Mouse (Mus musculus) C2C12 (cell line): ENCODE data around the gene Jagn1. TPM values are rescaled to one million over a fixed set of nuclear protein-coding genes. Genes with fewer than 3 reads are reported as not detected.

Experiments
- H3K27me3 ChIP-seq: one replicate; pipeline ENCODE4 v1.6.1; 2011; ENCODE audit not compliant: control insufficient read depth, insufficient read depth, insufficient read length
- H3K36me3 ChIP-seq: one replicate; pipeline ENCODE4 v1.6.1; 2011; ENCODE audit not compliant: control insufficient read depth, insufficient read depth
- H3K4me3 ChIP-seq: one replicate; pipeline ENCODE4 v1.5.1; 2011; ENCODE audit warnings: mild to moderate bottlenecking, control low read depth; ENCODE audit not compliant: poor library complexity, insufficient read depth, severe bottlenecking
- H3K79me2 ChIP-seq: one replicate; pipeline ENCODE4 v1.6.1; 2011; ENCODE audit not compliant: control insufficient read depth, insufficient read depth
- H3K79me3 ChIP-seq: one replicate; pipeline ENCODE4 v1.6.1; 2011; ENCODE audit warnings: low read depth, control low read depth
- H3ac ChIP-seq: one replicate; pipeline ENCODE3; 2011; ENCODE audit warnings: low read depth; ENCODE audit not compliant: control insufficient read depth, insufficient read length
- CEBPB ChIP-seq: IDR thresholded peaks from one replicate; pipeline ENCODE4 v1.6.1; 2011; ENCODE audit warnings: low read depth, mild to moderate bottlenecking, control low read depth, moderate library complexity
- CTCF ChIP-seq: IDR thresholded peaks from one replicate; pipeline ENCODE4 v1.5.1; 2011; ENCODE audit not compliant: control insufficient read depth, insufficient read depth, insufficient read length
- FOSL1 ChIP-seq: IDR thresholded peaks from one replicate; pipeline ENCODE4 v1.8.0; 2011; ENCODE audit warnings: mild to moderate bottlenecking, low read length; ENCODE audit not compliant: poor library complexity, insufficient read depth, severe bottlenecking
- MAX ChIP-seq: IDR thresholded peaks from one replicate; pipeline ENCODE4 v1.6.1; 2011; ENCODE audit warnings: mild to moderate bottlenecking, control low read depth
- MYOD1 ChIP-seq: IDR thresholded peaks from one replicate; pipeline ENCODE4 v1.6.1; 2011; ENCODE audit warnings: low read depth; ENCODE audit not compliant: control insufficient read depth, insufficient read length
- MYOG ChIP-seq: IDR thresholded peaks from one replicate; pipeline ENCODE4 v1.6.1; 2011; ENCODE audit not compliant: control insufficient read depth, insufficient read length; ENCODE audit errors: extremely low read depth
- USF1 ChIP-seq: IDR thresholded peaks from one replicate; pipeline ENCODE4 v1.6.1; 2011; ENCODE audit warnings: low read depth, mild to moderate bottlenecking, control low read depth, moderate library complexity
- polyA plus RNA-seq: library from polyadenylated mRNA; unstranded; fragments of >200 nt; fragmentation: generic; extraction: Trizol; gene quantifications from one replicate; pipeline ENCODE4 v1.2.1, GENCODE M21; 2012; ENCODE audit warnings: missing spikeins

Jagn1 gene
- polyA plus RNA-seq, 1 experiment, result 76.4 TPM

DNA sequence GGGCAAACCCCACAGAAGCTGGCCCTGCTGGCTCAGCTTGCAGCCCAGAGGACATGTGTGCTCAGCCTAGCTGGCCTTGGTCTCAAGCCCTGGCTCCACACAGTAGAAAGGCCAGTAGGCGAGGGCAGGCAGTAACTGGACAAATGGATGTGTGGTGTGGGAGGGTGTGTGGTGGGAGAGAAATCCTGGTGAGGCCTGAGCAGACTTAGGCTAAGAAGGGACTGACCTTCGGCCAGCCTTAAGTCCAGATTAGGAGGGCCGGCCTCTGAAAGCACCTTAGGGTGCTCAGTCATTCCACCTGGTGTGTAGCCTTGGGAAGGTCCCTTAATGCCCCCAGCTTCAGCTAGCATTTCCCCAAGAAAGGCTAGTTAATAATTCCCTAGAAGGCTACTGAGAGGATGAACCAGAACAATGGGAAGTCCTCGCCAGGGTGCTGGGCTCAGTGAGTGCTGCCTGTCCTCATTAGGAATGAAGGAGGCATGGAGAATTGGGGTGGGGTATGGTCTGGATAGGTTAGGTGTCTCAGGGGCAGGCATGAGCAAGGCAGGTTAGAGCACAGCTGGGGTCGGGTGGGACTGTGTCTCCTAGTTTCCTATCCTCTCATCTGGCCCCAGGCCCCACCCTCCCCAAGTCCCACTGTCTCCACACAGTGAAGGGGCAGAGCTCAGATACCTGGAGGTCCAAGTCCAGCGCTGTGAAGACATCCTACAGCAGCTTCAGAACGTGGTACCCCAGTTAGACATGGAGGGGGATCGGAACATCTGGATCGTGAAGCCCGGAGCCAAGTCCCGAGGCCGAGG is 37.5 kb upstream of the Jagn1 start:
- no peak overlapping the region for H3ac ChIP-seq
- H3K79me3 ChIP-seq, result no peaks in the 10 kb centered on the region
- no peak overlapping the region for H3K4me3 ChIP-seq
- H3K79me2 ChIP-seq, result no peaks in the 10 kb centered on the region
- no peaks in the 10 kb centered on the region for H3K27me3 ChIP-seq
- peaks cover 30% of the 10 kb centered on the region for H3K36me3 ChIP-seq
- TF ChIP-seq USF1 (no peak), CTCF (no peak), MYOG (no peak), FOSL1 (no peak), MYOD1 (no peak), CEBPB (no peak), MAX (no peak)

DNA sequence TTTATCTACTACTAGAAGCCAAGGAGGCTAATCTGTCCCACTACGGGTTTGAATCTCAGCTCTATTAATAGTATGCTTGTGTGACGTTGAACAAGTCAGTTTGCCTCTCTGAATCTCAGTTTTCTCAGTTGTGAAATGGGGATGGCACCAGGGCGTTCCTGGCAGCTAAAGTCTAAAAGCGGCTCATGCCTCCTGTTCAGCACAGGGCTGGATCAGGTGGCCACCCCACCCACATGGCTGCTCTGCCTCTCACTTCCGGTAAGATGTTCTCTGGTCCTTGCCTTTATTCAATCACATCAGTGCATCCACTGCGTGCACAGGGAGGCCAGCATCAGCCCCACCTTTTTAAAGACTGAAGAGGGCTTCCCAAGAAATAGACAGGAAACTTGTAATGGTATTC is 36.9 kb upstream of the Jagn1 start:
- Histone ChIP-seq H3ac (no peak overlapping the region), H3K36me3 (peaks cover 34% of the 10 kb centered on the region), H3K79me3 (no peaks in the 10 kb centered on the region), H3K27me3 (no peaks in the 10 kb centered on the region), H3K4me3 (no peak overlapping the region), H3K79me2 (no peaks in the 10 kb centered on the region)
- TF ChIP-seq MYOD1 (no peak), CTCF (no peak), MYOG (no peak), MAX (no peak), FOSL1 (no peak), USF1 (no peak), CEBPB (no peak)

DNA sequence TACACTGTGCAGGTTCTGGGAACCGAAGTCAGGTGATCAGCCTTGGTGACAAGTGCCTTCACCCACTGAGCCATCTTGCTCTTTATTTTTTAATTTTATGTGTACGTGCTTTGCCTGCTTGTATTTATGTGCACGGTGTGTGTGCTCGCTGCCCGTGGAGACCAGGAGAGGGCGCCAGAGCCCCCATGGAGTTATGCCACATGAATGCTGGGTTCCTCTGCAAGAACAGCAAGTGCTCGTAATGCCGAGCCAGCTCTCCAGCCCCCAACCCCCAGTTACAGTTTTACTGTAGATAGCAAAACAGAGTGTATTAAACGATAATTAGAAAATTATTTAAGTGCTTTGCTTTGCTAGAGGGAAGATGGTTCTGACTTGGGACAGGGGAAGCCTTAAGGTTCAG is 35.7 kb upstream of the Jagn1 start:
- Histone ChIP-seq H3K79me2 (no peaks in the 10 kb centered on the region), H3K79me3 (no peaks in the 10 kb centered on the region), H3K27me3 (no peaks in the 10 kb centered on the region), H3K4me3 (no peak overlapping the region), H3K36me3 (peaks cover 34% of the 10 kb centered on the region), H3ac (no peak overlapping the region)
- TF ChIP-seq USF1 (no peak), MAX (no peak), CTCF (no peak), MYOG (no peak), CEBPB (no peak), FOSL1 (no peak), MYOD1 (no peak)

DNA sequence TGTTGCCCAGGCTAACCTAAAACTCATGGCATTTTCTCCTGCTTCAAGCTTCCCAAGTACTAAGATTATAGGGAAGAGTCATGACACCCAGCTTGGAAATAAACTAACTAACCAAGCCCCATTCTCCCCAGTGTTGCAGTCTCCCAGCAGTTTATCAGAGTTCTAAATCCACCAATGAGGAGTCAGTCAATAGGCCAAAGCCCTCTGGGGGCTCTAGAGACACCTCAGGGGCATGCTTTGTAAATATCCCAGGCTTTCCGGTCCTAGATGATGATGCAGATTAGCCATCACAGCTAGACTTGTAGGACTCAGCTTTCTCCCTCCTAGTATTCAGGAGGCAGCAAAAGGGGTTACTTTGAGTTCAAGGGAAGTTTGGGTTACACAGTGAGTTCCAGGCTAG is 32.4 kb upstream of the Jagn1 start:
- Histone ChIP-seq H3K36me3 (peaks cover 27% of the 10 kb centered on the region), H3K79me3 (no peaks in the 10 kb centered on the region), H3ac (no peak overlapping the region), H3K4me3 (no peak overlapping the region), H3K27me3 (no peaks in the 10 kb centered on the region), H3K79me2 (no peaks in the 10 kb centered on the region)
- TF ChIP-seq MYOG, result no peak

DNA sequence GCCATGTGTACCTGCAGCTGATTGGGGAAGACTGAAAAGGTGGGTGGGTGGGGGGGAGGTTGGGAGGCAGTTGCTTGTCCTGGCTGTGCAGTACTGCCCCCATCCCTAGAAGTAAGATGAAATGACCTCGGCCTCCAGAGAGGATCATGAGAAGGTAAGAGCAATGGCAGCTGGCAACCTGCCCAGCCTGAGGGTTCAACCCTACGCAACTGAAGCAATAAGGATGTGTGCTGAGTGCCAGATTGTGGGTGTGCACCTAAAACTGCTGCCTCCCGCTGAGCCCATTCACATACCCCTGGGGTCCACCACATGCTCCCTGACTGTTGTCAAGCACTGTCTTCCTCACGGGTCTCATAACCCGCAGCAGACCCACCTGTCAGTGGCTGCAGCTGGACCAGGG is 26.0 kb upstream of the Jagn1 start:
- H3K27me3 ChIP-seq, result no peaks in the 10 kb centered on the region
- H3K4me3 ChIP-seq, result no peak overlapping the region
- H3K79me2 ChIP-seq, result no peaks in the 10 kb centered on the region

DNA sequence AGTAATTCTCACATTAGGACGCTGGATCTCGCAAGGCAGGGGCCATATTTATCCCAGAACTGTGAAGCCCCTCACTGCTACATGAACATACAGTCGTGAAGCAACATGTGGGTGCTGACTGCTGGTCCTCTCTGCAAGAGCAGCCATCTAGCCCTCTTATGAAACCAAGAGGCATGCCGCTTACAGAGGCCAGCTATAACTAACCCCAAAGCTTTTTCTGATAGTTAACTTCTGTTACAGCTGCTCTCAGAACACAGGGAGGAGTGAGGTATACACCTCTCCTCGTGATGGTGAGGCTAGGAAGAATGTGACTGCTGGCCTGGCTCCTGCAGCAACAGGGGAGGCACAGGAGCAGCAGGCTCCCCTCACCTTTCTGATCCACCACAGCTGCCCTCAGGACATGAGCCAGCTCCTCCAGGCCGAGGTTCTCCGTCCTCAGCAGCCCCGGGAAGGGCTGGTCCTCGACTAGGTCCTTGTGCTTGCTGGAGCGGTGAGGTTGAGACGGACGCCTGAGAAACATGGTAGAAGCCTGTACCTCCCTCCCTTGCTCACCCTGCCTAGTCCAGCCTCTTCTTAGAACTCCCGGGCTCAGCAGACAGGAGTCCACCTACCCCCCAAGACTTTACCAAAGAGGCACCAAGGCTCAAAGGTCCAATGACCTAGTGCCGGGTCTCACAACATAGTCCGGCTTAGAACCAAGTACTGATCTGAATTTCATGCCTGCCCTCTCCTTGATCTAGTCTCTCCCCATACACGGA is 23.7 kb upstream of the Jagn1 start:
- Histone ChIP-seq H3K79me3 (no peaks in the 10 kb centered on the region), H3K36me3 (no peaks in the 10 kb centered on the region), H3ac (peak overlapping the region; percentile 86), H3K27me3 (no peaks in the 10 kb centered on the region), H3K4me3 (peak overlapping the region; percentile 42), H3K79me2 (no peaks in the 10 kb centered on the region)
- TF ChIP-seq USF1 (no peak), MAX (no peak), FOSL1 (no peak), MYOG (no peak), MYOD1 (no peak), CEBPB (no peak), CTCF (no peak)

More for the DNA sequence above, 26.0 kb upstream of the Jagn1 start:
- H3ac ChIP-seq, result no peak overlapping the region
- H3K79me3 ChIP-seq, result no peaks in the 10 kb centered on the region
- TF ChIP-seq CTCF (no peak), CEBPB (no peak), MAX (no peak), USF1 (no peak), MYOD1 (no peak), FOSL1 (no peak), MYOG (no peak)
- no peaks in the 10 kb centered on the region for H3K36me3 ChIP-seq
